Mouse (Mus musculus) embryonic facial prominence, embryonic 15.5 days (tissue): ENCODE data around the gene Nfib. TPM values are rescaled to one million over a fixed set of nuclear protein-coding genes. Genes with fewer than 3 reads are reported as not detected.

Experiments used
- ATAC-seq: fragments of 200-750 bp; cut with Nextera tagmentation; 2 replicates; pipeline ENCODE4 v1.8.0; 2017; ENCODE audit warnings: low read depth, moderate TSS enrichment; ENCODE audit not compliant: insufficient number of reproducible peaks, low FRiP score, low TSS enrichment
- H3K27ac ChIP-seq: fragments of 300-500 bp; sonication (generic); replicated peaks from 2 replicates; pipeline ENCODE4 v1.5.1; 2015; ENCODE audit warnings: mild to moderate bottlenecking, inconsistent platforms
- H3K27me3 ChIP-seq: fragments of 300-500 bp; sonication (generic); 2 replicates; pipeline ENCODE4 v1.6.1; 2015; ENCODE audit warnings: inconsistent platforms
- H3K36me3 ChIP-seq: fragments of 300-500 bp; sonication (generic); 2 replicates; pipeline ENCODE4 v1.6.1; 2015; ENCODE audit warnings: mild to moderate bottlenecking, inconsistent platforms
- H3K4me1 ChIP-seq: fragments of 300-500 bp; sonication (generic); 2 replicates; pipeline ENCODE4 v1.6.1; 2015; ENCODE audit warnings: inconsistent platforms
- H3K4me2 ChIP-seq: fragments of 300-500 bp; sonication (generic); replicated peaks from 2 replicates; pipeline ENCODE4 v1.6.1; 2015; ENCODE audit warnings: mild to moderate bottlenecking, inconsistent platforms
- H3K4me3 ChIP-seq: fragments of 300-500 bp; sonication (generic); replicated peaks from 2 replicates; pipeline ENCODE4 v1.5.1; 2015; ENCODE audit warnings: mild to moderate bottlenecking, inconsistent platforms
- H3K9ac ChIP-seq: fragments of 300-500 bp; sonication (generic); 2 replicates; pipeline ENCODE4 v1.6.1; 2015; ENCODE audit warnings: inconsistent platforms
- H3K9me3 ChIP-seq: fragments of 300-500 bp; sonication (generic); replicated peaks from 2 replicates; pipeline ENCODE4 v1.6.1; 2016; ENCODE audit warnings: inconsistent platforms
- WGBS: fragments of 180-500 bp; shearing (Covaris S2); methylation state at CpG from one replicate; pipeline ENCODE4 v1.1.7; 2015; 5-methylcytosine and 5-hydroxymethylcytosine counted together
- polyA plus RNA-seq: library from polyadenylated mRNA; unstranded; fragments of >200 nt; fragmentation: Nextera tagmentation; extraction: Ambion mirVana; gene quantifications from 2 replicates; pipeline ENCODE4 v1.2.1, GENCODE M21; 2015

Nfib gene
- polyA plus RNA-seq, 1 experiment from 2014 or later = 85.7 TPM

DNA sequence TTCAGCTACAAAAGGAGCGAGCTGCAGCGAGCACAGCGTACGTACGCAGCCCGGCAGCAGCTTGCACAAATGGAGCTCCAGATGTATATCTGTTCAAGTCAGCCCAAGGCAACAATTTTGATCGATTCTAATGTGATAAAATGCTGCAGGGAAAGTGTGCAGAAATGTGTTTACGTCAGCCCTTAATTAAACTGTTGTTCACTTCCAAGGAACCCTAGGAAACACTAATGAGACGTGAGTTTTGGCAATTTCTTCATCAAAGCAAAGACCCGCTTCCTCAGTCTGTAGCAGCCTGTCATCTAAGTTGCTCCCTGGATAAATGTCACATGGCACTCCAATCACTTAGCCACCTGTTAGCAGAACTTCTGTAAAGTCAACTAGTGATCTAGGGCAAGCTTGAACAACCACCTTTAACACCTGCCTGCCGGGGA is 368.6 kb downstream of the Nfib start:
- no peak for ATAC-seq
- Histone ChIP-seq H3K27me3 (no peaks in the 10 kb centered on the region), H3K27ac (no peak overlapping the region), H3K9me3 (no peaks in the 10 kb centered on the region), H3K4me3 (no peak overlapping the region), H3K4me2 (no peak overlapping the region), H3K4me1 (peaks cover 16% of the 10 kb centered on the region), H3K9ac (no peak overlapping the region), H3K36me3 (no peaks in the 10 kb centered on the region)
- WGBS = 64% methylated on average over 11 of the region's 11 CpGs

GRCm38 (mm10) chr4:82335266-82335865 is 370.2 kb downstream of the Nfib start:
- no peak overlapping the region for H3K4me2 ChIP-seq
- no peak for ATAC-seq
- 78% methylated on average over 4 of the region's 4 CpGs for WGBS
- H3K27me3 ChIP-seq = no peaks in the 10 kb centered on the region
- no peak overlapping the region for H3K9ac ChIP-seq
- H3K4me1 ChIP-seq = peaks cover 16% of the 10 kb centered on the region
- no peak overlapping the region for H3K27ac ChIP-seq
- no peak overlapping the region for H3K4me3 ChIP-seq
- H3K9me3 ChIP-seq = no peaks in the 10 kb centered on the region
- H3K36me3 ChIP-seq = no peaks in the 10 kb centered on the region

DNA sequence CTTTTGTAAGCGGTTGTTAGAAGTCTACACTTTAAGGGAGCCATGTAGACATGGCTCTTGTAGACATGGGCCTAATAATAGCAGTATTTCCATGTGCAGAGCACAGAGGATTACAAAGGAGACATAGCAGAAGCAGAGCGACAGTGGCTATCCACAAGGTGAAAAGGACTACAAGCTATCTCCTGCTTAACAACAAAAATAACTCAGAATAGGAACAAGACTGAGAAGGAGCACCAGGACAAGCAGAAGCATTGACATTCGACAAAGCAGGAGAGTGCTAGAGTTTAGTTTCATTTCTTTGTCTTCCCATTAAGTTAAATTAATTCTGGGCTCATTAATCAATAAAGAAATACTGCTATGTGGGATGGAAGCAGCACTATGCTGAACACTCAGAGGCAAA is 372.1 kb downstream of the Nfib start:
- no peak for ATAC-seq
- H3K4me3 ChIP-seq = no peak overlapping the region
- peaks cover 9% of the 10 kb centered on the region for H3K4me1 ChIP-seq
- 0 out of 2 replicates have a peak, but pooled peaks cover 3% of the 10 kb centered on the region for H3K36me3 ChIP-seq
- H3K27ac ChIP-seq = no peak overlapping the region
- no peak overlapping the region for H3K4me2 ChIP-seq
- 95% methylated on average over 3 of the region's 3 CpGs for WGBS
- no peaks in the 10 kb centered on the region for H3K9me3 ChIP-seq
- no peaks in the 10 kb centered on the region for H3K27me3 ChIP-seq
- no peak overlapping the region for H3K9ac ChIP-seq

- H3K4me2 ChIP-seq = no peak overlapping the region
- H3K36me3 ChIP-seq = peaks cover 13% of the 10 kb centered on the region; the same call in 1 of the 2 replicates
- H3K9ac ChIP-seq = no peak overlapping the region
- no peaks in the 10 kb centered on the region for H3K27me3 ChIP-seq
- H3K4me3 ChIP-seq = no peak overlapping the region
- H3K9me3 ChIP-seq = no peaks in the 10 kb centered on the region
- no peak for ATAC-seq
- H3K4me1 ChIP-seq = no peaks in the 10 kb centered on the region
- no peak overlapping the region for H3K27ac ChIP-seq
- WGBS = 87% methylated on average over 4 of the region's 4 CpGs
Observed at GRCm38 (mm10) chr4:82330095-82330494, 375.5 kb downstream of the Nfib start.

DNA sequence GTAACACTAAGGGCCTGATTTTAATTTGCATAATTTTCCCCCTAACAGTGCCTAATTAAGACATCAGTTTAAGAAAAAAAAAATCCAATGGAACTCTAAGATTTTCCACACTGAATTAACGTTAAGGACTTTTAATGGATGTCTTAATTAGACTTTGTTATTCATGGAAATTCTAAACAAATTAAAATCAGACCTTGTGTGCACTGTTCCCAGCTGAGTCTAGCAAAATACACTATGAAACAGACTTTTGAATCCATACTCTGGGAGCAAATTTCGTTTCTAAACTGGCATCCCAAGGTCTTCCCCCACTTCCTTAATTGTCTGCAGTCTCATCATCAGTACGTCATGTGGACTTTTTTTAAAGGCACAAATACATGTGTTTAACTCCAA is 379.4 kb downstream of the Nfib start:
- no peak overlapping the region for H3K4me3 ChIP-seq

DNA sequence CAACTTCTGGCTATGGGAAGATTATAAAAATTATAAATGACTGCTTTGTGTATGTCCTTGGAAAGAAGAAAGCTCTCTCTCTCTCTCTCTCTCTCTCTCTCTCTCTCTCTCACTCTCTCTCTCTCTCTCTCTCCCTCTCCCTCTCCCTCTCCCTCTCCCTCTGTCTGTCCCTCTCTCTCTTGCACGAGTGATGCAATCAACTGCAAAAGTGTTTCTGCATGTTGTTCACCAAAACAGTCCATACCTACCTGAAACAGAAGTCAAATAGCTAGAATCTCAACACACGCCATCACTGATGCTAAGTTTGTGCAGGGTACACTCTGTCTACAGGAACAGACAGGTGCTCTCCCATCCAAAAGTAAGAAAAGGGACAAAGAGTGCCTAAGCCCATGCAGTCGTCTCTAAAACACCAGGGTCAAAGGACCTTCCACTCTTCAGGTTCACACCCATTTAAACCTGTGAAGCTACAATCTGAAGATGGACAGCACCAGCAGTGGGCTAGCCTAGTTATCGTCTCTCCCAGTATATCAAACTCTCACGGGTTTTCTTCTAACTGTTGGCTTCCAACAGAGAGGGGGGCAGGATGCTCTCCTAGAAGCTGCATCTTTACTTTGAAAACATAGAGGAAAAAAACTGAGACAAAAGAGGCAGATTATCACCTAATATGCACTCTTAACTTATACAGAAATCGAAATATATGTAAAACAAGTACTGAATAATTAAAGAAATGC is 380.0 kb downstream of the Nfib start:
- no peaks in the 10 kb centered on the region for H3K4me1 ChIP-seq
- no peak overlapping the region for H3K9ac ChIP-seq
- H3K4me3 ChIP-seq = no peak overlapping the region
- no peak overlapping the region for H3K4me2 ChIP-seq
- H3K27me3 ChIP-seq = no peaks in the 10 kb centered on the region
- no peak for ATAC-seq
- H3K36me3 ChIP-seq = peaks cover 36% of the 10 kb centered on the region
- 53% methylated on average over 6 of the region's 6 CpGs for WGBS
- no peaks in the 10 kb centered on the region for H3K9me3 ChIP-seq
- 0 out of 2 replicates have a peak overlapping the region, but pooled peaks have one; percentile 39 for H3K27ac ChIP-seq

More for the DNA sequence above, 379.4 kb downstream of the Nfib start:
- H3K4me1 ChIP-seq = no peaks in the 10 kb centered on the region
- WGBS = 48% methylated on average over 3 of the region's 3 CpGs
- no peaks in the 10 kb centered on the region for H3K9me3 ChIP-seq
- H3K27me3 ChIP-seq = no peaks in the 10 kb centered on the region
- H3K4me2 ChIP-seq = no peak overlapping the region
- no peak overlapping the region for H3K27ac ChIP-seq
- no peak for ATAC-seq
- H3K9ac ChIP-seq = no peak overlapping the region
- H3K36me3 ChIP-seq = peaks cover 34% of the 10 kb centered on the region

DNA sequence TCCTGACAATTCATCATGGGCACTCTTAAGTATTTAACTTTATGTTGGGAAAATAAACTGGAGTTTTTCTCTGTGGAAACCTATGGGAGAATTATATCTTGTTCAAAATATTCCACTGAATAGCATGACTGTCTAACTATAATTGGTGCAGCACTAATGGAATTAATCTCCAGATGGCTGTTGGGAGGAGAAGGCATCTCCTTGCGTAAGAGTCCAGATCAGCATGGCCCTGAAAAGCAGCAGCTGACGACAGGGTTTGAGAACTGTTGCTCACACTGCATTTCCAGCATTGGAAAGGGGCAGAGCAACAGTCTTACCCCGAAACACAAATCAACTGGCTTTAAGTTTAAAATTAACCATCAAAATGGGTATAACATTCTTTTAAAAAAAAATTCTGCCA is 380.6 kb downstream of the Nfib start:
- Histone ChIP-seq H3K27ac (no peak overlapping the region), H3K9me3 (no peaks in the 10 kb centered on the region), H3K4me1 (no peaks in the 10 kb centered on the region), H3K4me3 (no peak overlapping the region), H3K36me3 (peaks cover 39% of the 10 kb centered on the region), H3K27me3 (no peaks in the 10 kb centered on the region), H3K4me2 (no peak overlapping the region), H3K9ac (no peak overlapping the region)
- ATAC-seq = no peak
- WGBS = 54% methylated on average over 3 of the region's 3 CpGs

DNA sequence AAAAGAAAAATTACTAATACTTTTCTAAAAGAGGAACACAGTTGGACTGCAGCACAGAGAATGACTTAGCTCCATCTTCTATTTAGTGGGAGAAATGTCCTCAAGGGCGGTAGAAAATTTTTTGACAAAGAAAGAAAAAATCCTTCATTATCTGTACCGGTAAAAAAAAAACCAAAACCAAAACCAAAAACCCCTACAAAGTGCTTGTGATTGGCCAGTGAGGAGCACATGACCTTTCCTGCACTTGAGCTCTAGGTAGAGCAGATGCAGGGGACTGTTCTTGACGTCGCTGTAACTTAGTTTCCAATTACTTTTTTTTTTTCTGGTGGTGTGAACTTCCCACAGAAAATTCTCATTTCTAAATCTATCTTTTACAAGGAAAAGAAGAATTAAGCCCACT is 384.5 kb downstream of the Nfib start:
- Histone ChIP-seq H3K27ac (no peak overlapping the region), H3K4me3 (no peak overlapping the region), H3K9ac (no peak overlapping the region), H3K9me3 (no peaks in the 10 kb centered on the region), H3K36me3 (peaks cover 46% of the 10 kb centered on the region), H3K4me1 (0 out of 2 replicates have a peak, but pooled peaks cover 4% of the 10 kb centered on the region), H3K27me3 (no peaks in the 10 kb centered on the region), H3K4me2 (no peak overlapping the region)
- no peak for ATAC-seq
- WGBS = 74% methylated on average over 4 of the region's 4 CpGs

DNA sequence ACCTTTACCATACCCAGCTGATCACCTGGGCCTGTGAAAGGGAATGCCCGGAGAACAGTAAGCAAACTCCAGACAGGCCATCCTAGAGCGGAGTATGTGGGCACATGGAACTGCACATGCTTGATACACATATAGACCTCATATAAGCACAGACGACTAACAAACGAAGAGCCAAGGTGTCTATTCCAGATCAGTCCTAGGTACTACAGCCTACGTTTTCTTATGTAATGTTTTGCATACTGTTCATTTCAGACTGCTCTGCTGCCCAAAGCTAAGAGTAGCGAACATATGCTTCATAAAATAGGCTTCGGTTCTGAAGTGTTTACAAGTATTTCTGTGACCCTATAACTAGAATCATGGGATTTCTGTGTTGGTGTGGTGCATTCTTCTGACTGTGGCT is 386.2 kb downstream of the Nfib start:
- Histone ChIP-seq H3K4me1 (0 out of 2 replicates have a peak, but pooled peaks cover 4% of the 10 kb centered on the region), H3K4me2 (no peak overlapping the region), H3K36me3 (peaks cover 52% of the 10 kb centered on the region), H3K9me3 (no peaks in the 10 kb centered on the region), H3K9ac (no peak overlapping the region), H3K27me3 (no peaks in the 10 kb centered on the region), H3K27ac (no peak overlapping the region; the same call in 1 of the 2 replicates), H3K4me3 (no peak overlapping the region)
- 67% methylated on average over 7 of the region's 7 CpGs for WGBS
- ATAC-seq = no peak

DNA sequence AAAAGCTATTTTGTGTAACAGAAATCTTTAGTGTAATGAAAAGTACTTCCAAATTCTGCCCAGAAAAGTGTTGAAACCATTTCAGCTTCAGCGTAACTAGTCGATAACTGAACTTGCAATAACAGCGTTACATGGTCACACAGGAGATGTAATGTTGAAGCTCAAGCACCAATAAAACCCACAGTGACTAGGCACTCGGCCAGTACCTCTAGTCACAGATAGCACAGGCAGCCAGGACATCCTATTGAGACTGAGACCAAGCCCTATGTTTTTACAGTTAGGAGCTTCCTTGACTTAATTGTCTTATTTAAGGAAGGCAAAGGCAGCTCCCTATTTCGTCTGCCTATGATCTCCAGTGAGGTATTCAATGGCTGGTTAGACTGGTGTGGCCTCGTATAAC is 389.4 kb downstream of the Nfib start:
- Histone ChIP-seq H3K4me3 (no peak overlapping the region), H3K9me3 (no peaks in the 10 kb centered on the region), H3K9ac (no peak overlapping the region), H3K4me2 (no peak overlapping the region), H3K27ac (no peak overlapping the region), H3K27me3 (no peaks in the 10 kb centered on the region), H3K4me1 (peaks cover 13% of the 10 kb centered on the region; the same call in 1 of the 2 replicates), H3K36me3 (peaks cover 34% of the 10 kb centered on the region)
- no peak for ATAC-seq
- 79% methylated on average over 6 of the region's 6 CpGs for WGBS

DNA sequence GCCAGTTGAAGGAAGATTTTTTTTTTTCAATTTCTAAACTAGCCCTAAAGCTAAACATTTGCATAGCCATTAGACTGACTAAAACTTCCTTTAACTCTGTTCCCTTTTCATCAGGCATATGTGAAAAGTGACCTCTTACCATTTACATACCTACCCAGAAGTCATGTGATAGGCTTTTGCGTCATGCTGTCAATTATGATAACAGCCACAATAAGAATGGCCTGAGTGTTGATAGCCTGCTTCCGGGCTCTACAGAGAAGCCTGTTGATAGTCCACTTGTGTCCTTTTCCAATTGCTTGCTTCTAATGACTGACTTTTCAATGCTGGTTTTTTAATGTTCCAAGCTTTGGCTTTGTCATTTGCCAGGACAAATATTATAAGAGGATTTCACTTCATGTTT is 389.8 kb downstream of the Nfib start:
- H3K9ac ChIP-seq = no peak overlapping the region
- H3K9me3 ChIP-seq = no peaks in the 10 kb centered on the region
- H3K4me1 ChIP-seq = peaks cover 18% of the 10 kb centered on the region; the same call in 1 of the 2 replicates
- peaks cover 34% of the 10 kb centered on the region for H3K36me3 ChIP-seq
- no peak overlapping the region for H3K4me3 ChIP-seq
- no peak overlapping the region for H3K27ac ChIP-seq
- H3K27me3 ChIP-seq = no peaks in the 10 kb centered on the region
- no peak for ATAC-seq
- 86% methylated on average over 2 of the region's 2 CpGs for WGBS
- H3K4me2 ChIP-seq = no peak overlapping the region
